In the genomic region with DNA sequence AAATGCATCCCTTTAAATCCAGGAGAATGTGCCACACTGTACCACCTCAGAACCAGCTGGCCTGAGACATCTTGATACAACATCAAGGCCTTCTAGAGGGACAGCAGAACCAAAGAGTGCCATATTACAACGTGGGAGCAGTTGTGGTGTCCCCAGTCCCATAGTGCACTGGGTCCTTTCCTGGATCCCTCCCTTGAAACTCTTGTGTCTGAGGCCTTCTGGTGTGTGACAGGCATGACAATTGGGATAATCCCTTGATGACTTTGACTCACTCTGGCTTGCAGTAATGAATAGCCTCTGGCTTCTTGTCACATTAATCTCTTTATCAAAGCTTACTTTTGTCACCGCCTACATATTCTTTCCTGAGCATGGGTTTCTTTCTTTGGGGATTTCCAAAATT, we compare ENCODE assay signal across 29 mouse cellular contexts. TPM values are rescaled to one million over a fixed set of nuclear protein-coding genes. Genes with fewer than 3 reads are reported as not detected.
DNase-seq lines count a peak whose midpoint lies in the region; ATAC-seq lines count a peak whose summit lies in the region.
"Had no signal": no experiment of that assay in that cellular context is flagged by ENCODE, and none has a peak within 500 bp of the region (broad histone marks: within the 10 kb centered on the region; RNA-seq: fewer than 3 reads in every experiment).

No protein-coding gene starts in this region.

- DNase-seq in hindbrain, embryonic 11.5 days (ENCODE audit: low spot score), result no peak
- DNase-seq in midbrain, embryonic 11.5 days (ENCODE audit: low spot score, missing footprints), result peak; percentile 88
- DNase-seq in adrenal gland, postnatal 4 days (ENCODE audit: low spot score in 2 of 2), result no peak
- DNase-seq in layer of hippocampus, postnatal 36 days, result no peak

- 56% methylated on average over 2 of the region's 2 CpGs for WGBS in hindbrain, embryonic 11.5 days
- 50% methylated on average over 2 of the region's 2 CpGs for WGBS in hindbrain, embryonic 13.5 days
- 26% methylated on average over 2 of the region's 2 CpGs for WGBS in midbrain, embryonic 11.5 days
- WGBS in midbrain, embryonic 16.5 days, result 20% methylated on average over 2 of the region's 2 CpGs
- 32% methylated on average over 2 of the region's 2 CpGs for WGBS in forebrain, embryonic 16.5 days

- no peak overlapping the region for H3K27ac ChIP-seq in hindbrain, embryonic 11.5 days (ENCODE audit: low read depth, low read length)
- H3K27ac ChIP-seq in hindbrain, embryonic 13.5 days, result no peak overlapping the region
- H3K27ac ChIP-seq in midbrain, embryonic 11.5 days (ENCODE audit: low read depth, low read length), result no peak overlapping the region
- no peak overlapping the region for H3K27ac ChIP-seq in midbrain, embryonic 16.5 days (ENCODE audit: low read length)
- no peak overlapping the region for H3K27ac ChIP-seq in forebrain, embryonic 16.5 days (ENCODE audit: low read length)
- H3K27ac ChIP-seq: forebrain, embryonic 12.5 days; heart, embryonic 10.5 days; heart, embryonic 15.5 days; hindbrain, embryonic 15.5 days; kidney, embryonic 15.5 days; layer of hippocampus, adult 2 months; liver, embryonic 14.5 days; macrophage; neural tube, embryonic 12.5 days had no signal

- no peak overlapping the region for H3K9ac ChIP-seq in hindbrain, embryonic 11.5 days (ENCODE audit: low read depth, low read length)
- no peak overlapping the region for H3K9ac ChIP-seq in hindbrain, embryonic 13.5 days
- no peak overlapping the region for H3K9ac ChIP-seq in midbrain, embryonic 11.5 days (ENCODE audit: low read length)
- H3K9ac ChIP-seq in midbrain, embryonic 16.5 days (ENCODE audit: low read depth, low read length), result no peak overlapping the region
- no peak overlapping the region for H3K9ac ChIP-seq in forebrain, embryonic 16.5 days (replicated peaks; ENCODE audit: low read depth, low read length)
- H3K9ac ChIP-seq: forebrain, embryonic 12.5 days; heart, embryonic 15.5 days; hindbrain, embryonic 15.5 days; kidney, embryonic 15.5 days; liver, embryonic 14.5 days; neural tube, embryonic 12.5 days had no signal

- 0 out of 2 replicates have a peak, but pooled peaks have one; percentile 51 for ATAC-seq in hindbrain, embryonic 11.5 days (ENCODE audit: low FRiP score)
- no peak for ATAC-seq in hindbrain, embryonic 13.5 days (ENCODE audit: low FRiP score)
- ATAC-seq in midbrain, embryonic 11.5 days (ENCODE audit: low FRiP score), result peak; percentile 89
- ATAC-seq in midbrain, embryonic 16.5 days, result 0 out of 2 replicates have a peak, but pooled peaks have one; percentile 39
- no peak for ATAC-seq in forebrain, embryonic 16.5 days

- no peaks in the 10 kb centered on the region for H3K36me3 ChIP-seq in hindbrain, embryonic 11.5 days (ENCODE audit: control insufficient read depth, insufficient read depth, low read length)
- no peaks in the 10 kb centered on the region for H3K36me3 ChIP-seq in hindbrain, embryonic 13.5 days
- no peaks in the 10 kb centered on the region for H3K36me3 ChIP-seq in midbrain, embryonic 11.5 days (ENCODE audit: control insufficient read depth, insufficient read depth, low read length)
- no peaks in the 10 kb centered on the region for H3K36me3 ChIP-seq in midbrain, embryonic 16.5 days (ENCODE audit: control insufficient read depth, insufficient read depth, low read length)
- no peaks in the 10 kb centered on the region for H3K36me3 ChIP-seq in forebrain, embryonic 16.5 days (ENCODE audit: control insufficient read depth, insufficient read depth)
- H3K36me3 ChIP-seq: forebrain, embryonic 12.5 days; heart, embryonic 10.5 days; heart, embryonic 15.5 days; hindbrain, embryonic 15.5 days; kidney, embryonic 15.5 days; neural tube, embryonic 12.5 days had no signal

- H3K4me3 ChIP-seq in hindbrain, embryonic 11.5 days (ENCODE audit: low read depth, low read length), result no peak overlapping the region
- H3K4me3 ChIP-seq in hindbrain, embryonic 13.5 days, result no peak overlapping the region
- H3K4me3 ChIP-seq in midbrain, embryonic 11.5 days (ENCODE audit: low read depth, low read length), result no peak overlapping the region
- H3K4me3 ChIP-seq in midbrain, embryonic 16.5 days (ENCODE audit: low read depth, low read length), result no peak overlapping the region
- H3K4me3 ChIP-seq in forebrain, embryonic 16.5 days (replicated peaks; ENCODE audit: low read length), result no peak overlapping the region
- H3K4me3 ChIP-seq: erythroblast, embryonic 14.5 days; forebrain, embryonic 12.5 days; heart, embryonic 10.5 days; heart, embryonic 15.5 days; hindbrain, embryonic 15.5 days; kidney, embryonic 15.5 days; layer of hippocampus, adult 2 months; neural tube, embryonic 12.5 days had no signal

- no peaks in the 10 kb centered on the region for H3K4me1 ChIP-seq in hindbrain, embryonic 11.5 days (replicated peaks; ENCODE audit: control insufficient read depth, insufficient read depth, low read length)
- no peaks in the 10 kb centered on the region for H3K4me1 ChIP-seq in hindbrain, embryonic 13.5 days (replicated peaks)
- H3K4me1 ChIP-seq in midbrain, embryonic 11.5 days (ENCODE audit: control insufficient read depth, insufficient read depth, low read length), result no peaks in the 10 kb centered on the region
- no peaks in the 10 kb centered on the region for H3K4me1 ChIP-seq in midbrain, embryonic 16.5 days (ENCODE audit: control insufficient read depth, insufficient read depth, low read length)
- no peaks in the 10 kb centered on the region for H3K4me1 ChIP-seq in forebrain, embryonic 16.5 days (replicated peaks; ENCODE audit: control insufficient read depth, insufficient read depth, low read length)
- H3K4me1 ChIP-seq: heart, embryonic 10.5 days; hindbrain, embryonic 15.5 days; neural tube, embryonic 12.5 days had no signal

- H3K27me3 ChIP-seq in hindbrain, embryonic 11.5 days (ENCODE audit: control insufficient read depth, insufficient read depth, low read length), result no peaks in the 10 kb centered on the region
- no peaks in the 10 kb centered on the region for H3K27me3 ChIP-seq in hindbrain, embryonic 13.5 days
- peaks cover 6% of the 10 kb centered on the region; the same call in 1 of the 2 replicates for H3K27me3 ChIP-seq in midbrain, embryonic 11.5 days (ENCODE audit: control insufficient read depth, insufficient read depth, low read length)
- no peaks in the 10 kb centered on the region for H3K27me3 ChIP-seq in midbrain, embryonic 16.5 days (ENCODE audit: control insufficient read depth, insufficient read depth, low read depth, low read length)
- H3K27me3 ChIP-seq in forebrain, embryonic 16.5 days (replicated peaks; ENCODE audit: control insufficient read depth, insufficient read depth, low read length), result no peaks in the 10 kb centered on the region
- H3K27me3 ChIP-seq: forebrain, embryonic 12.5 days; heart, embryonic 15.5 days; hindbrain, embryonic 15.5 days; kidney, embryonic 15.5 days; neural tube, embryonic 12.5 days had no signal

- no peaks in the 10 kb centered on the region for H3K9me3 ChIP-seq in hindbrain, embryonic 11.5 days (ENCODE audit: control insufficient read depth, low read length)
- no peaks in the 10 kb centered on the region for H3K9me3 ChIP-seq in hindbrain, embryonic 13.5 days
- H3K9me3 ChIP-seq in midbrain, embryonic 11.5 days (ENCODE audit: control insufficient read depth, low read length), result no peaks in the 10 kb centered on the region
- no peaks in the 10 kb centered on the region for H3K9me3 ChIP-seq in midbrain, embryonic 16.5 days (replicated peaks; ENCODE audit: control insufficient read depth, low read length, poor library complexity, severe bottlenecking)
- H3K9me3 ChIP-seq in forebrain, embryonic 16.5 days (ENCODE audit: control insufficient read depth, low read length), result no peaks in the 10 kb centered on the region
- H3K9me3 ChIP-seq: forebrain, embryonic 12.5 days; heart, embryonic 10.5 days; heart, embryonic 15.5 days; hindbrain, embryonic 15.5 days; kidney, embryonic 15.5 days; neural tube, embryonic 12.5 days had no signal

- no peak overlapping the region for H3K4me2 ChIP-seq in hindbrain, embryonic 11.5 days (replicated peaks; ENCODE audit: low read depth, low read length)
- no peak overlapping the region for H3K4me2 ChIP-seq in hindbrain, embryonic 13.5 days
- H3K4me2 ChIP-seq in midbrain, embryonic 11.5 days, result no peak overlapping the region
- no peak overlapping the region for H3K4me2 ChIP-seq in midbrain, embryonic 16.5 days (ENCODE audit: low read length)
- H3K4me2 ChIP-seq in forebrain, embryonic 16.5 days (ENCODE audit: low read length), result no peak overlapping the region
- H3K4me2 ChIP-seq: forebrain, embryonic 12.5 days; heart, embryonic 15.5 days; hindbrain, embryonic 15.5 days; kidney, embryonic 15.5 days; neural tube, embryonic 12.5 days had no signal

RNA-seq across cellular contexts. Expression of a gene that starts 16.0 kb away (rescaled TPM):
- polyA plus RNA-seq in hindbrain, embryonic 11.5 days (2014; fragmentation: Nextera tagmentation; extraction: Ambion mirVana), result 0.27 TPM in 1 of 2 replicates, not detected in the other
- 1.2 and 1.4 TPM in 2 replicates for polyA plus RNA-seq in hindbrain, embryonic 13.5 days (2015; fragmentation: Nextera tagmentation; extraction: Ambion mirVana)
- 2.0 and 2.9 TPM in 2 replicates for polyA plus RNA-seq in midbrain, embryonic 11.5 days (2014; fragmentation: Nextera tagmentation; extraction: Ambion mirVana)
- 1.7 and 2.3 TPM in 2 replicates for polyA plus RNA-seq in midbrain, embryonic 16.5 days (2015; fragmentation: Nextera tagmentation; extraction: Ambion mirVana)
- total RNA-seq in adrenal gland, postnatal 4 days (2021), result 10 to 100 TPM; 32.7 to 41.3 TPM
- 1 to 10 TPM; 3.4 to 4.4 TPM for total RNA-seq in layer of hippocampus, postnatal 36 days (2021)
- 1.5 and 1.6 TPM in 2 replicates for polyA plus RNA-seq in forebrain, embryonic 16.5 days (2015; fragmentation: Nextera tagmentation; extraction: Ambion mirVana)
- polyA plus RNA-seq: erythroblast, embryonic 14.5 days had no signal

RNA-seq across cellular contexts. Expression of a gene that starts 31.0 kb away (rescaled TPM):
- not detected in 2 replicates for polyA plus RNA-seq in hindbrain, embryonic 11.5 days (2014; fragmentation: Nextera tagmentation; extraction: Ambion mirVana)
- polyA plus RNA-seq in hindbrain, embryonic 13.5 days (2015; fragmentation: Nextera tagmentation; extraction: Ambion mirVana), result not detected in 2 replicates
- polyA plus RNA-seq in midbrain, embryonic 11.5 days (2014; fragmentation: Nextera tagmentation; extraction: Ambion mirVana), result not detected in 2 replicates
- not detected in 2 replicates for polyA plus RNA-seq in midbrain, embryonic 16.5 days (2015; fragmentation: Nextera tagmentation; extraction: Ambion mirVana)
- under 1 TPM in 1 of 2 experiments, not detected in 1; 0.31 TPM for total RNA-seq in adrenal gland, postnatal 4 days (2021)
- under 1 TPM in 1 of 2 experiments, not detected in 1; 0.40 TPM for total RNA-seq in layer of hippocampus, postnatal 36 days (2021)
- polyA plus RNA-seq in forebrain, embryonic 16.5 days (2015; fragmentation: Nextera tagmentation; extraction: Ambion mirVana), result not detected in 2 replicates
- total RNA-seq: adrenal gland, adult 18-20 months; adrenal gland, postnatal 36 days; layer of hippocampus, adult 2 months; layer of hippocampus, postnatal 25 days; megakaryocyte-erythroid progenitor cell, adult 5-6 weeks had no signal
- polyA plus RNA-seq: CD4-positive, CD25-positive, alpha-beta regulatory T cell, adult 4 months; embryonic facial prominence, embryonic 14.5 days; erythroblast, embryonic 14.5 days; forebrain, embryonic 12.5 days; heart, embryonic 10.5 days; hindbrain, embryonic 15.5 days; intestine, embryonic 14.5 days; kidney, embryonic 15.5 days; limb, embryonic 11.5 days; lung, adult 2 months; neural tube, embryonic 12.5 days; small intestine, adult 2 months; stomach, embryonic 14.5 days; testis, adult 2 months had no signal

Comparison
In these comparisons a context has a peak if more than half of its experiments do, and no peak if none do; other contexts are left out.
1. ATAC-seq: peak in hindbrain, embryonic 11.5 days (single experiment), midbrain, embryonic 11.5 days (single experiment) and midbrain, embryonic 16.5 days (single experiment); none in hindbrain, embryonic 13.5 days (single experiment) and forebrain, embryonic 16.5 days (single experiment).